Mouse (Mus musculus) liver, embryonic 14.5 days (tissue): Measurements from ENCODE around the gene Cmklr1. TPM values are rescaled to one million over a fixed set of nuclear protein-coding genes. Genes with fewer than 3 reads are reported as not detected.

ENCODE experiments used
- ATAC-seq: fragments of 200-750 bp; cut with Nextera tagmentation; 2 replicates; pipeline ENCODE4 v1.8.0; 2017; ENCODE audit warnings: moderate number of reproducible peaks, mild to moderate bottlenecking, moderate library complexity; ENCODE audit not compliant: insufficient read depth
- DNase-seq, 3 experiments: peaks; one replicate each; pipeline ENCODE4 v3.0.0-alpha.2; 2012 to 2013; ENCODE audit warnings: low read depth in 3 of 3, low spot score in 3 of 3
- H3K27ac ChIP-seq: fragments of 300-500 bp; sonication (generic); 2 replicates; pipeline ENCODE4 v1.5.1; 2014; ENCODE audit warnings: moderate library complexity, mild to moderate bottlenecking, control low read depth, inconsistent platforms
- H3K27me3 ChIP-seq: fragments of 300-500 bp; sonication (generic); 2 replicates; pipeline ENCODE4 v1.6.1; 2014; ENCODE audit warnings: mild to moderate bottlenecking, low read length, moderate library complexity; ENCODE audit not compliant: control insufficient read depth, insufficient read depth
- H3K36me3 ChIP-seq: fragments of 300-500 bp; sonication (generic); replicated peaks from 2 replicates; pipeline ENCODE4 v1.6.1; 2014; ENCODE audit warnings: low read depth; ENCODE audit not compliant: control insufficient read depth, insufficient read depth
- H3K4me1 ChIP-seq, 2 experiments: fragments of 200-500 bp in 1 of 2; fragments of 300-500 bp in 1 of 2; sonication (generic) in 1 of 2; replicated peaks; 2 replicates each; pipeline ENCODE4 v1.6.1; 2012 to 2014; ENCODE audit warnings: antibody characterized with exemption in 1 of 2, inconsistent platforms in 1 of 2, low read length in 1 of 2; ENCODE audit not compliant: control insufficient read depth in 2 of 2, insufficient read depth in 2 of 2
- H3K4me2 ChIP-seq: fragments of 300-500 bp; sonication (generic); 2 replicates; pipeline ENCODE4 v1.6.1; 2014; ENCODE audit warnings: low read depth, mild to moderate bottlenecking, control low read depth, moderate library complexity
- H3K4me3 ChIP-seq, 2 experiments: fragments of 200-500 bp in 1 of 2; fragments of 300-500 bp in 1 of 2; sonication (generic) in 1 of 2; 2 replicates each; pipeline ENCODE4 v1.5.1; 2012 to 2014; ENCODE audit warnings: low read depth in 2 of 2, low read length in 2 of 2, mild to moderate bottlenecking in 2 of 2, control low read depth in 1 of 2, inconsistent platforms in 1 of 2, moderate library complexity in 1 of 2; ENCODE audit not compliant: insufficient read depth in 1 of 2
- H3K9ac ChIP-seq: fragments of 300-500 bp; sonication (generic); replicated peaks from 2 replicates; pipeline ENCODE4 v1.6.1; 2014; ENCODE audit warnings: mild to moderate bottlenecking, control low read depth, moderate library complexity
- H3K9me3 ChIP-seq: fragments of 300-500 bp; sonication (generic); 2 replicates; pipeline ENCODE4 v1.6.1; 2016; ENCODE audit warnings: low read length, mixed read lengths; ENCODE audit not compliant: control insufficient read depth
- CTCF ChIP-seq: IDR thresholded peaks from 2 replicates; pipeline ENCODE4 v1.5.1; 2016; ENCODE audit warnings: antibody characterized with exemption, low read depth, control low read depth
- EP300 ChIP-seq: IDR thresholded peaks from 2 replicates; pipeline ENCODE4 v1.6.1; 2016; ENCODE audit warnings: antibody characterized with exemption, low read depth
- whole genome bisulfite sequencing: fragments of 180-500 bp; shearing (Covaris S2); extraction: QIAGEN DNeasy Blood & Tissue Kit; methylation state at CpG from one replicate; pipeline ENCODE4 v1.1.7; 2014; ENCODE audit not compliant: insufficient replicate concordance; 5-methylcytosine and 5-hydroxymethylcytosine counted together
- polyA plus RNA-seq, 2 experiments: library from polyadenylated mRNA; depleted of rRNA in 1 of 2; stranded (reverse) in 1 of 2; unstranded in 1 of 2; fragments of >200 nt; fragmentation: Nextera tagmentation in 1 of 2; extraction: Ambion mirVana in 1 of 2; gene quantifications; 2 replicates each; pipeline versions ENCODE4 v1.2.1 to v1.2.3; 2012 to 2014

Gene Cmklr1
- polyA plus RNA-seq, 2 experiments = 1.4 to 1.5 TPM

- H3K9ac ChIP-seq = no peak overlapping the region
- H3K4me1 ChIP-seq = no peaks in the 10 kb centered on the region
- no peak for ATAC-seq
- no peaks in the 10 kb centered on the region for H3K27me3 ChIP-seq
- no peak overlapping the region for H3K4me3 ChIP-seq
- no peaks in the 10 kb centered on the region for H3K36me3 ChIP-seq
- DNase-seq = no peak
- no peak overlapping the region for H3K27ac ChIP-seq
- 65% methylated on average over 10 of the region's 10 CpGs for WGBS
- H3K9me3 ChIP-seq = no peaks in the 10 kb centered on the region
- H3K4me2 ChIP-seq = no peak overlapping the region
- no peak for TF ChIP-seq CTCF
- no peak for TF ChIP-seq EP300
Measured at GRCm38 (mm10) chr5:113660872-113661271, 10.6 kb upstream of the Cmklr1 start.

- Histone ChIP-seq H3K4me2 (no peak overlapping the region), H3K27me3 (no peaks in the 10 kb centered on the region; the same call in 1 of the 2 replicates), H3K36me3 (no peaks in the 10 kb centered on the region), H3K27ac (no peak overlapping the region), H3K4me3 (no peak overlapping the region), H3K9ac (no peak overlapping the region), H3K4me1 (no peaks in the 10 kb centered on the region), H3K9me3 (no peaks in the 10 kb centered on the region)
- ATAC-seq (no peak), DNase-seq (no peak)
- TF ChIP-seq EP300 (no peak), CTCF (no peak)
- WGBS = 77% methylated on average over 12 of the region's 12 CpGs
Measured at GRCm38 (mm10) chr5:113654821-113655220, 4.6 kb upstream of the Cmklr1 start.

GRCm38 (mm10) chr5:113654206-113654605, 4.0 kb upstream of the Cmklr1 start:
- Histone ChIP-seq H3K9me3 (no peaks in the 10 kb centered on the region), H3K4me2 (no peak overlapping the region), H3K9ac (no peak overlapping the region), H3K36me3 (no peaks in the 10 kb centered on the region), H3K4me1 (no peaks in the 10 kb centered on the region), H3K4me3 (no peak overlapping the region), H3K27me3 (no peaks in the 10 kb centered on the region; the same call in 1 of the 2 replicates), H3K27ac (no peak overlapping the region)
- DNase-seq = no peak
- ATAC-seq = no peak
- TF ChIP-seq EP300 = no peak
- no peak for TF ChIP-seq CTCF
- 54% methylated on average over 11 of the region's 11 CpGs for WGBS

GRCm38 (mm10) chr5:113652215-113652614, 2.0 kb upstream of the Cmklr1 start:
- H3K36me3 ChIP-seq = no peaks in the 10 kb centered on the region
- no peak for DNase-seq
- 5% methylated on average over 5 of the region's 5 CpGs for WGBS
- no peak overlapping the region for H3K9ac ChIP-seq
- no peak overlapping the region for H3K4me3 ChIP-seq
- H3K27ac ChIP-seq = no peak overlapping the region
- no peak overlapping the region for H3K4me2 ChIP-seq
- H3K4me1 ChIP-seq = no peaks in the 10 kb centered on the region
- no peaks in the 10 kb centered on the region for H3K9me3 ChIP-seq
- ATAC-seq = no peak
- TF ChIP-seq CTCF (no peak), EP300 (no peak)
- no peaks in the 10 kb centered on the region; the same call in 1 of the 2 replicates for H3K27me3 ChIP-seq

- Histone ChIP-seq H3K9me3 (no peaks in the 10 kb centered on the region), H3K9ac (no peak overlapping the region), H3K36me3 (no peaks in the 10 kb centered on the region), H3K4me2 (no peak overlapping the region), H3K4me3 (no peak overlapping the region), H3K4me1 (no peaks in the 10 kb centered on the region), H3K27ac (no peak overlapping the region), H3K27me3 (no peaks in the 10 kb centered on the region; the same call in 1 of the 2 replicates)
- ATAC-seq = no peak
- DNase-seq = no peak
- 37% methylated on average over 5 of the region's 5 CpGs for WGBS
- TF ChIP-seq CTCF (no peak), EP300 (no peak)
Measured at GRCm38 (mm10) chr5:113648647-113649211, 1.5 kb downstream of the Cmklr1 start.
